Mouse (Mus musculus) CH12.LX (cell line): Measurements from ENCODE around the gene Aff3. TPM values are rescaled to one million over a fixed set of nuclear protein-coding genes. Genes with fewer than 3 reads are reported as not detected.

Experiments used
- DNase-seq: peaks from one replicate; pipeline ENCODE4 v3.0.0-alpha.2; 2013; ENCODE audit errors: extremely low read depth
- H3K27ac ChIP-seq: 2 replicates; pipeline ENCODE4 v1.5.1; 2012; ENCODE audit warnings: low read depth, mild to moderate bottlenecking, control low read depth, moderate library complexity; ENCODE audit not compliant: insufficient read depth
- H3K27me3 ChIP-seq: replicated peaks from 2 replicates; pipeline ENCODE3; 2012; ENCODE audit warnings: inconsistent platforms
- H3K36me3 ChIP-seq, 2 experiments: replicated peaks in 1 of 2; 2 replicates each; pipeline versions ENCODE3 to v1.6.1; 2012; ENCODE audit warnings: inconsistent platforms in 1 of 2, low read length in 1 of 2, mild to moderate bottlenecking in 1 of 2, mixed read lengths in 1 of 2, moderate library complexity in 1 of 2; ENCODE audit not compliant: control insufficient read depth in 1 of 2, insufficient read depth in 1 of 2
- H3K4me1 ChIP-seq, 2 experiments: 2 replicates each; pipeline ENCODE4 v1.6.1; 2012; ENCODE audit warnings: inconsistent platforms in 1 of 2, moderate library complexity in 1 of 2; ENCODE audit not compliant: insufficient read depth in 2 of 2, control insufficient read depth in 1 of 2
- H3K4me2 ChIP-seq: 2 replicates; pipeline ENCODE4 v1.6.1; 2012; ENCODE audit warnings: low read depth, mild to moderate bottlenecking, control low read depth; ENCODE audit not compliant: poor library complexity, insufficient read depth, severe bottlenecking
- H3K4me3 ChIP-seq, 3 experiments: fragments of 150-350 bp in 1 of 3; sonication (generic) in 1 of 3; replicated peaks in 1 of 3; 2 replicates each; pipeline versions ENCODE3 to v1.5.1; 2011 to 2012; ENCODE audit warnings: low read depth in 2 of 3, low read length in 2 of 3, mild to moderate bottlenecking in 2 of 3, moderate library complexity in 2 of 3, control low read depth in 1 of 3, improper control_type of control experiment in 1 of 3, inconsistent platforms in 1 of 3, mixed read lengths in 1 of 3; ENCODE audit not compliant: poor library complexity in 1 of 3
- H3K79me2 ChIP-seq: replicated peaks from 2 replicates; pipeline ENCODE4 v1.6.1; 2012; ENCODE audit warnings: mild to moderate bottlenecking, moderate library complexity; ENCODE audit not compliant: control insufficient read depth, poor library complexity, insufficient read depth, severe bottlenecking; ENCODE audit errors: extremely low read depth
- H3K9ac ChIP-seq: 2 replicates; pipeline ENCODE4 v1.6.1; 2012; ENCODE audit warnings: low read depth, mild to moderate bottlenecking, control low read depth, moderate library complexity; ENCODE audit not compliant: insufficient read depth
- H3K9me3 ChIP-seq: replicated peaks from 2 replicates; pipeline ENCODE3; 2012; ENCODE audit warnings: low read length, inconsistent platforms, mixed read lengths
- BHLHE40 ChIP-seq: IDR thresholded peaks from 2 replicates; pipeline ENCODE4 v1.6.1; 2011; ENCODE audit warnings: mild to moderate bottlenecking, low read depth, low read length, improper control_type of control experiment
- CTCF ChIP-seq, 2 experiments: IDR thresholded peaks in 1 of 2; conservative IDR thresholded peaks in 1 of 2; 2 replicates each; pipeline ENCODE4 v1.5.1; 2011 to 2012; ENCODE audit warnings: low read depth in 2 of 2, low read length in 2 of 2, improper control_type of control experiment in 1 of 2, inconsistent platforms in 1 of 2, mild to moderate bottlenecking in 1 of 2, moderate library complexity in 1 of 2
- ELF1 ChIP-seq: IDR thresholded peaks from 2 replicates; pipeline ENCODE4 v1.6.1; 2014; ENCODE audit warnings: low read depth, mild to moderate bottlenecking, inconsistent platforms, low read length, improper control_type of control experiment
- HCFC1 ChIP-seq: IDR thresholded peaks from 2 replicates; pipeline ENCODE4 v1.6.1; 2012; ENCODE audit warnings: low read depth, mild to moderate bottlenecking, inconsistent platforms, low read length, improper control_type of control experiment
- IRF4 ChIP-seq: IDR thresholded peaks from 2 replicates; pipeline ENCODE4 v1.6.1; 2014; ENCODE audit warnings: low read depth, mild to moderate bottlenecking, inconsistent platforms, low read length, improper control_type of control experiment
- JUN ChIP-seq: IDR thresholded peaks from 2 replicates; pipeline ENCODE4 v1.6.1; 2011; ENCODE audit warnings: low read depth, mild to moderate bottlenecking, low read length, improper control_type of control experiment, moderate library complexity; ENCODE audit not compliant: insufficient read depth
- JUND ChIP-seq: conservative IDR thresholded peaks from 2 replicates; pipeline ENCODE4 v1.6.1; 2011; ENCODE audit warnings: low read depth, low read length, improper control_type of control experiment
- KAT2A ChIP-seq: IDR thresholded peaks from 2 replicates; pipeline ENCODE4 v1.6.1; 2012; ENCODE audit warnings: low read length, improper control_type of control experiment, inconsistent platforms; ENCODE audit not compliant: insufficient replicate concordance
- MAX ChIP-seq: IDR thresholded peaks from 2 replicates; pipeline ENCODE4 v1.6.1; 2011; ENCODE audit warnings: low read length, improper control_type of control experiment
- MAZ ChIP-seq: IDR thresholded peaks from 2 replicates; pipeline ENCODE4 v1.6.1; 2012; ENCODE audit warnings: low read depth, mild to moderate bottlenecking, inconsistent platforms, low read length, improper control_type of control experiment, moderate library complexity
- MEF2A ChIP-seq: IDR thresholded peaks from 2 replicates; pipeline ENCODE4 v1.6.1; 2014; ENCODE audit warnings: low read depth, mild to moderate bottlenecking, inconsistent platforms, low read length, improper control_type of control experiment, borderline replicate concordance
- MXI1 ChIP-seq: IDR thresholded peaks from 2 replicates; pipeline ENCODE4 v1.6.1; 2011; ENCODE audit warnings: mild to moderate bottlenecking, low read depth, low read length, improper control_type of control experiment
- MYC ChIP-seq: IDR thresholded peaks from 2 replicates; pipeline ENCODE4 v1.6.1; 2011; ENCODE audit warnings: low read depth, mild to moderate bottlenecking, improper control_type of control experiment, low read length
- NELFE ChIP-seq: IDR thresholded peaks from 2 replicates; pipeline ENCODE4 v1.6.1; 2011; ENCODE audit warnings: low read depth, low read length, improper control_type of control experiment
- NRF1 ChIP-seq: IDR thresholded peaks from 2 replicates; pipeline ENCODE4 v1.6.1; 2014; ENCODE audit warnings: low read depth, mild to moderate bottlenecking, inconsistent platforms, low read length, improper control_type of control experiment, moderate library complexity
- PAX5 ChIP-seq: IDR thresholded peaks from 2 replicates; pipeline ENCODE4 v1.6.1; 2012; ENCODE audit warnings: low read length, inconsistent platforms, mixed read lengths
- POLR2A ChIP-seq: IDR thresholded peaks from 2 replicates; pipeline ENCODE4 v1.6.1; 2011; ENCODE audit warnings: low read depth, mild to moderate bottlenecking, improper control_type of control experiment, low read length
- POLR2AphosphoS2 ChIP-seq: IDR thresholded peaks from 2 replicates; pipeline ENCODE4 v1.6.1; 2011; ENCODE audit warnings: low read depth, low read length, improper control_type of control experiment
- RCOR1 ChIP-seq: conservative IDR thresholded peaks from 2 replicates; pipeline ENCODE4 v1.6.1; 2012; ENCODE audit warnings: low read depth, mild to moderate bottlenecking, inconsistent platforms, low read length, improper control_type of control experiment
- SIN3A ChIP-seq: IDR thresholded peaks from 2 replicates; pipeline ENCODE4 v1.6.1; 2012; ENCODE audit warnings: low read length, improper control_type of control experiment, inconsistent platforms
- SMC3 ChIP-seq: IDR thresholded peaks from 2 replicates; pipeline ENCODE4 v1.6.1; 2011; ENCODE audit warnings: low read depth, low read length, improper control_type of control experiment
- TBP ChIP-seq: conservative IDR thresholded peaks from 2 replicates; pipeline ENCODE4 v1.6.1; 2011; ENCODE audit warnings: low read depth, low read length, improper control_type of control experiment
- TCF12 ChIP-seq: IDR thresholded peaks from 2 replicates; pipeline ENCODE4 v1.6.1; 2014; ENCODE audit warnings: low read depth, mild to moderate bottlenecking, inconsistent platforms, low read length, improper control_type of control experiment
- UBTF ChIP-seq: IDR thresholded peaks from 2 replicates; pipeline ENCODE4 v1.6.1; 2012; ENCODE audit warnings: low read depth, mild to moderate bottlenecking, inconsistent platforms, low read length, improper control_type of control experiment, moderate library complexity
- USF2 ChIP-seq: conservative IDR thresholded peaks from 2 replicates; pipeline ENCODE4 v1.6.1; 2011; ENCODE audit warnings: low read depth, low read length, improper control_type of control experiment
- ZNF384 ChIP-seq: IDR thresholded peaks from 2 replicates; pipeline ENCODE4 v1.6.1; 2012; ENCODE audit warnings: low read depth, low read length, improper control_type of control experiment, inconsistent platforms
- dilution Hi-C: fragments of 300-500 bp; cut with MboI; formaldehyde crosslinking; loops from 2 replicates; pipeline ENCODE4 v1.14.3; 2020; ENCODE audit warnings: low sequenced_read_pairs; ENCODE audit not compliant: extremely low pct_unique_long_range_greater_than_20kb, extremely low pct_ligation_motif_present
- in situ Hi-C: fragments of 300-500 bp; cut with MboI; formaldehyde crosslinking; loops from 3 replicates; pipeline ENCODE4 v1.14.3; 2019; ENCODE audit warnings: low sequenced_read_pairs, low pct_ligation_motif_present, low pct_unique_long_range_greater_than_20kb, mixed read lengths
- polyA plus RNA-seq: library from polyadenylated mRNA; unstranded; fragments of >175 nt; gene quantifications from 2 replicates; pipeline ENCODE4 v1.2.1, GENCODE M21; 2012; ENCODE audit warnings: low read depth; ENCODE audit not compliant: insufficient read length
- total RNA-seq, 2 experiments: library from RNA; depleted of rRNA; stranded (reverse); fragments of 300-350 nt in 1 of 2; fragments of >200 nt in 1 of 2; gene quantifications; 2 replicates each; pipeline ENCODE4 v1.2.3; 2012 to 2014

The Aff3 gene
- total and polyA plus RNA-seq, 3 experiments = 5.1 to 29.9 (median 7.7) TPM

DNA sequence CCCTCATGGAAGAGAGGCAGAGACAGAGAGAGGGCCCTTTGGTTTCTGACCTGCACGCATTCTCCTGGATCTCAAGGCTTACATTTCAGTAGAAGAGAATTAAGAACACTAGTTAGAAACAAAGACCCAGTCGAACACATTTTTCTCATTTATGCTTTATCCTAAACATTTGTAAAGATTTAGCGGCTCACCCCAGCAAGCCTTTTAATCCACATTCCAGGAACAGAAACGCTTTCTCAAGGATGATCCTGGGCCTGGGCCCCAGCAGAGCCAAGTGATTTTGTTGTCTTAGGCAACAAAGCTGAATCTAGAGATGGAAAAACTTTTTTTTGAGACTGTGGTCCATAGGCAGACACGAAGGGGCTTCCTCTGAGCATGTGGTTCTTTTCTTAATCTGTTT lies 23.5 kb upstream of the Aff3 start:
- TF ChIP-seq MAX (no peak), RCOR1 (no peak), JUND (no peak), JUN (no peak), CTCF (conservative IDR thresholded peaks at IDR 0.05 in 1 of 2, IDR thresholded peaks at IDR 0.05 in 1 of 2; ENCODE audit: low read depth in 2 of 2, low read length in 2 of 2) (no peak), SIN3A (no peak), BHLHE40 (no peak), HCFC1 (no peak), MAZ (no peak), TBP (no peak), KAT2A (no peak), NRF1 (no peak), MYC (no peak), TCF12 (no peak), ZNF384 (no peak), UBTF (no peak)
- TF ChIP-seq, all 38 proteins: peak for 0
- dilution Hi-C loops = no loop called here
- Histone ChIP-seq H3K79me2 (no peaks in the 10 kb centered on the region), H3K9me3 (no peaks in the 10 kb centered on the region), H3K9ac (no peak overlapping the region), H3K36me3 (no peaks in the 10 kb centered on the region), H3K4me3 (no peak overlapping the region), H3K27ac (no peak overlapping the region), H3K27me3 (peaks cover 2% of the 10 kb centered on the region), H3K4me1 (peaks cover 0 to 1% of the 10 kb centered on the region in 2 experiments; a peak in 2 of 4 replicates), H3K4me2 (no peak overlapping the region)
- DNase-seq = no peak
- in situ Hi-C loops = no loop called here

- H3K4me1 ChIP-seq = no peaks in the 10 kb centered on the region
- TF ChIP-seq HCFC1 (no peak), IRF4 (no peak), MXI1 (no peak), BHLHE40 (no peak), ELF1 (no peak), POLR2AphosphoS2 (no peak), PAX5 (no peak), SMC3 (no peak), NELFE (no peak), MAZ (no peak), MYC (no peak), USF2 (no peak), POLR2A (no peak), MEF2A (no peak), NRF1 (no peak), CTCF (conservative IDR thresholded peaks at IDR 0.05 in 1 of 2, IDR thresholded peaks at IDR 0.05 in 1 of 2; ENCODE audit: low read depth in 2 of 2, low read length in 2 of 2) (no peak)
- TF ChIP-seq, all 38 proteins: peak for 0
- Histone ChIP-seq H3K27ac (no peak overlapping the region), H3K79me2 (no peaks in the 10 kb centered on the region), H3K9ac (no peak overlapping the region), H3K36me3 (no peaks in the 10 kb centered on the region), H3K4me2 (no peak overlapping the region), H3K4me3 (no peak overlapping the region), H3K9me3 (no peaks in the 10 kb centered on the region), H3K27me3 (peaks cover 2% of the 10 kb centered on the region)
- no peak for DNase-seq
- dilution Hi-C loops = no loop called here
- in situ Hi-C loops = no loop called here
These were observed 21.0 kb upstream of the Aff3 start for GRCm38 (mm10) chr1:38685706-38686105.
